Mouse (Mus musculus): ENCODE data around the gene Cdc42.

GRCm38 (mm10) chr4:137364826-137365225 is 7.3 kb upstream of the Cdc42 start:
- TF ChIP-seq CTCF (IDR thresholded peaks at IDR 0.05; ENCODE audit: control insufficient read depth, insufficient read depth, insufficient replicate concordance, low read depth, low read length) (no peak), POLR2A (IDR thresholded peaks at IDR 0.05; ENCODE audit: control insufficient read depth, low read depth, low read length) (no peak)

All from testis, adult 2 months (tissue).